In the genomic region with DNA sequence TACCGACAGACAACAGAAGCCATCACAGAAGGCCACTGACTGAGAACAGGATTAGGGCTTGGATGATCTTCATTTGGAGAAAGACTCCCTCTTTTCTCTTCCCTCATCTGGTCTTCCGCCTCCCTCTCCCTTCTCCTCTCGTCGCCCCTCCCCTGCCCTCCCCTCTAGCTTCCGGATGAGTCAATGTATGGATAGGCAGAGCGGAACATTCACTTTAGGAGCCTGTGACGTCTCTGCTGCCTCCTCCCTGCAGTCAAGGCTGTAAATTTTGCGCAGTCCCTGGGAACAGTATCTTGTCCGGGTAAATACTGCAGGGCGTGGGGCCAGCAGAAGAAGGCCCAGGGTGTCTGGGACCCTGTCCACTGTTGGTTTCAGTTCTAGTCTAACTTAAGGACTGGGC, we compare ENCODE assay signal across 15 mouse cellular contexts. TPM values are rescaled to one million over a fixed set of nuclear protein-coding genes. Genes with fewer than 3 reads are reported as not detected.
"Had no signal": no experiment of that assay in that cellular context is flagged by ENCODE, and none has a peak within 500 bp of the region (broad histone marks: within the 10 kb centered on the region; RNA-seq: fewer than 3 reads in every experiment).

No protein-coding gene starts in this region.

- H3K4me3 ChIP-seq: limb, embryonic 13.5 days; midbrain, embryonic 13.5 days; myocyte; neural tube, embryonic 15.5 days had no signal

- H3K27me3 ChIP-seq: midbrain, embryonic 13.5 days; neural tube, embryonic 15.5 days had no signal

- H3K4me2 ChIP-seq: limb, embryonic 13.5 days; midbrain, embryonic 13.5 days; neural tube, embryonic 15.5 days had no signal

- H3K9ac ChIP-seq: limb, embryonic 13.5 days; liver, embryonic 14.5 days; midbrain, embryonic 13.5 days; neural tube, embryonic 15.5 days had no signal

- H3K9me3 ChIP-seq: limb, embryonic 13.5 days; midbrain, embryonic 13.5 days; neural tube, embryonic 15.5 days had no signal

- ATAC-seq: midbrain, embryonic 13.5 days had no signal

- H3K36me3 ChIP-seq: limb, embryonic 13.5 days; midbrain, embryonic 13.5 days; neural tube, embryonic 15.5 days had no signal

- H3K27ac ChIP-seq: limb, embryonic 13.5 days; liver, embryonic 14.5 days; midbrain, embryonic 13.5 days; neural tube, embryonic 15.5 days had no signal

- DNase-seq: kidney, adult 9 months; kidney, postnatal 36 days; layer of hippocampus, adult 9-11 months; layer of hippocampus, postnatal 36 days; left cerebral cortex, postnatal 4 days; lung, adult 18-20 months; thymus, postnatal 36 days had no signal

RNA-seq across cellular contexts. Expression of gene Muc2, which starts 2.8 kb away (rescaled TPM):
- total RNA-seq: layer of hippocampus, adult 18-20 months; liver, adult 2 months; megakaryocyte-erythroid progenitor cell, adult 5-6 weeks had no signal
- polyA plus RNA-seq: myocyte had no signal

RNA-seq across cellular contexts. Expression of gene Muc6, which starts 32.2 kb away (rescaled TPM):
- total RNA-seq: layer of hippocampus, adult 18-20 months; layer of hippocampus, postnatal 36 days; left cerebral cortex, postnatal 4 days; liver, adult 2 months had no signal
- polyA plus RNA-seq: liver, adult 2 months had no signal
